Mouse (Mus musculus) gastrocnemius, adult 18-20 months (tissue): ENCODE data around the gene Fam83e. TPM values are rescaled to one million over a fixed set of nuclear protein-coding genes. Genes with fewer than 3 reads are reported as not detected.

ENCODE experiments used
- total RNA-seq, 2 experiments: library from RNA; stranded (reverse); gene quantifications; 2 replicates each; pipeline ENCODE4 v1.2.3; 2021

Gene Fam83e
- total RNA-seq, 2 experiments from 2014 or later = 0.18 TPM; not detected in 1

Other genes with a start within 250 kb of the Fam83e start
- not detected for gene Tulp2, start 239.3 kb upstream of the Fam83e start, total RNA-seq
- 1 to 10 TPM; 8.1 to 9.6 TPM for gene Gm45808, start 234.4 kb upstream of the Fam83e start, total RNA-seq
- 10 to 100 TPM; 22.6 to 22.9 TPM for gene Dhdh, start 232.4 kb upstream of the Fam83e start, total RNA-seq
- gene Nucb1, start 210.8 kb upstream of the Fam83e start, total RNA-seq = 10 to 100 TPM; 63.3 to 68.6 TPM
- gene Ppp1r15a, start 194.9 kb upstream of the Fam83e start, total RNA-seq = 10 to 100 TPM; 28.6 to 63.5 TPM
- 1 to 10 TPM; 5.2 to 5.3 TPM for gene Plekha4, start 194.9 kb upstream of the Fam83e start, total RNA-seq
- 1 to 10 TPM in 1 of 2 experiments, under 1 TPM in 1; 0.91 to 1.9 TPM for gene Hsd17b14, start 166.3 kb upstream of the Fam83e start, total RNA-seq
- gene Bcat2, start 151.1 kb upstream of the Fam83e start, total RNA-seq = 10 to 100 TPM; 95.0 to 98.1 TPM
- gene Fgf21, start 105.7 kb upstream of the Fam83e start, total RNA-seq = not detected
- gene Fut1, start 103.9 kb upstream of the Fam83e start, total RNA-seq = not detected
- gene Izumo1, start 99.4 kb upstream of the Fam83e start, total RNA-seq = not detected
- gene Rasip1, start 93.7 kb upstream of the Fam83e start, total RNA-seq = 1 to 10 TPM; 5.5 to 8.5 TPM
- gene Mamstr, start 81.2 kb upstream of the Fam83e start, total RNA-seq = 10 to 100 TPM; 17.6 to 18.7 TPM
- under 1 TPM in 1 of 2 experiments, not detected in 1; 0.11 TPM for gene Fut2, start 54.8 kb upstream of the Fam83e start, total RNA-seq
- gene Ntn5, start 37.2 kb upstream of the Fam83e start, total RNA-seq = under 1 TPM; 0.14 to 0.26 TPM
- gene Sec1, start 26.8 kb upstream of the Fam83e start, total RNA-seq = under 1 TPM; 0.09 TPM
- 10 to 100 TPM; 11.1 to 17.3 TPM for gene Car11, start 21.4 kb upstream of the Fam83e start, total RNA-seq
- 10 to 100 TPM; 19.4 to 22.9 TPM for gene Dbp, start 16.1 kb upstream of the Fam83e start, total RNA-seq
- gene Rpl18, start 5.8 kb upstream of the Fam83e start, total RNA-seq = 100 to 1,000 TPM; 442 to 461 TPM
- gene Sphk2, start 3.2 kb upstream of the Fam83e start, total RNA-seq = 10 to 100 TPM; 15.2 to 15.6 TPM
- gene Spaca4, start 4.6 kb downstream of the Fam83e start, total RNA-seq = not detected
- not detected for gene Lmtk3, start 62.5 kb downstream of the Fam83e start, total RNA-seq
- gene Sult2b1, start 63.5 kb downstream of the Fam83e start, total RNA-seq = not detected
- gene Cyth2, start 93.4 kb downstream of the Fam83e start, total RNA-seq = 10 to 100 TPM; 25.3 to 34.6 TPM
- under 1 TPM in 1 of 2 experiments, not detected in 1; 0.28 TPM for gene Kcnj14, start 103.6 kb downstream of the Fam83e start, total RNA-seq
- 10 to 100 TPM; 13.4 to 14.3 TPM for gene Grwd1, start 109.7 kb downstream of the Fam83e start, total RNA-seq
- 10 to 100 TPM; 62.0 to 65.6 TPM for gene Kdelr1, start 151.6 kb downstream of the Fam83e start, total RNA-seq
- gene Grin2d, start 157.2 kb downstream of the Fam83e start, total RNA-seq = under 1 TPM; 0.11 to 0.17 TPM
- not detected for gene Syngr4, start 175.5 kb downstream of the Fam83e start, total RNA-seq
- 10 to 100 TPM; 56.7 to 59.4 TPM for gene Tmem143, start 175.7 kb downstream of the Fam83e start, total RNA-seq
- gene Emp3, start 200.2 kb downstream of the Fam83e start, total RNA-seq = 10 to 100 TPM in 1 of 2 experiments, 1 to 10 TPM in 1; 7.8 to 15.1 TPM
- under 1 TPM; 0.18 to 0.21 TPM for gene Ccdc114, start 202.9 kb downstream of the Fam83e start, total RNA-seq